In the genomic region with DNA sequence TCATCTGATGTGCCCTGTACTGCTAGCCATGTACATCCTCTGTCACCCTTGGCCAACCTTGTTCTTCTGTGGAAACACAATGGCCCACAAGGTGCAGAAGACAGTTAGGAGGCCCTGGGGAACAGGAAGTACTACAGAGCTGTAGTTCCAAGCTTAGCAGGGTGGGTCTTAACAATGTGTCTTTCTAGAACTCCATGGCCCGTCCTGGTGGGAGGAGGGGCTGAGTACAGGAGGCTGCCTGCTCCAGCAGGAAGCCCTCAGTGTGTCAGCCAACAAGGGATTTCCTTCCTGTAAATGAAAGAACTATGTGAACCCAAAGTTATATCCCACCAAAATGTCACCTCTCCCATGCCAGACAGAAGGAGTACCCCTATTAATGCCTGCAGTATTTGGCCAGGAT, we compare ENCODE assay signal across 9 mouse cellular contexts.
A peak's percentile ranks its signal among the peaks of the same experiment; 100 is the strongest.
DNase-seq lines count a peak whose midpoint lies in the region; ATAC-seq lines count a peak whose summit lies in the region.
"Had no signal": no experiment of that assay in that cellular context is flagged by ENCODE, and none has a peak within 500 bp of the region (broad histone marks: within the 10 kb centered on the region; RNA-seq: fewer than 3 reads in every experiment).

No protein-coding gene starts in this region.

- no peak overlapping the region for H3K4me2 ChIP-seq in heart, embryonic 11.5 days
- H3K4me2 ChIP-seq: heart, embryonic 13.5 days had no signal

- WGBS in heart, embryonic 10.5 days, result 30% methylated on average over 1 of the region's 1 CpGs
- WGBS in heart, embryonic 11.5 days (ENCODE audit: insufficient replicate concordance), result 44% methylated on average over 1 of the region's 1 CpGs
- WGBS in forebrain, embryonic 10.5 days, result 58% methylated on average over 1 of the region's 1 CpGs

- H3K27me3 ChIP-seq in heart, embryonic 10.5 days (ENCODE audit: insufficient read depth, poor library complexity, severe bottlenecking), result no peaks in the 10 kb centered on the region
- no peaks in the 10 kb centered on the region for H3K27me3 ChIP-seq in heart, embryonic 11.5 days (ENCODE audit: control insufficient read depth, insufficient read depth, low read length)
- no peaks in the 10 kb centered on the region for H3K27me3 ChIP-seq in forebrain, embryonic 10.5 days (ENCODE audit: poor library complexity, severe bottlenecking)
- H3K27me3 ChIP-seq: heart, embryonic 13.5 days had no signal

- no peak for ATAC-seq in heart, embryonic 11.5 days (replicated peaks; ENCODE audit: insufficient number of reproducible peaks, low FRiP score, low TSS enrichment)
- peak; percentile 42; the same call in 1 of the 2 replicates for ATAC-seq in granulocyte monocyte progenitor cell, adult 5-6 weeks (replicated peaks; ENCODE audit: poor library complexity, severe bottlenecking)

- H3K9me3 ChIP-seq in heart, embryonic 10.5 days, result no peaks in the 10 kb centered on the region
- no peaks in the 10 kb centered on the region for H3K9me3 ChIP-seq in heart, embryonic 11.5 days (replicated peaks; ENCODE audit: control insufficient read depth, low read length)
- no peaks in the 10 kb centered on the region for H3K9me3 ChIP-seq in forebrain, embryonic 10.5 days
- H3K9me3 ChIP-seq: heart, embryonic 13.5 days had no signal

- peaks cover 39% of the 10 kb centered on the region for H3K4me1 ChIP-seq in heart, embryonic 10.5 days
- peaks cover 11% of the 10 kb centered on the region for H3K4me1 ChIP-seq in heart, embryonic 11.5 days (ENCODE audit: control insufficient read depth, insufficient read depth, low read length)
- peaks cover 41% of the 10 kb centered on the region for H3K4me1 ChIP-seq in forebrain, embryonic 10.5 days

- H3K27ac ChIP-seq in heart, embryonic 10.5 days, result 0 out of 2 replicates have a peak overlapping the region, but pooled peaks have one; percentile 10
- no peak overlapping the region for H3K27ac ChIP-seq in heart, embryonic 11.5 days (ENCODE audit: low read depth, low read length)
- no peak overlapping the region for H3K27ac ChIP-seq in forebrain, embryonic 10.5 days
- H3K27ac ChIP-seq: heart, embryonic 13.5 days; left cerebral cortex, adult 2 months had no signal

- no peak overlapping the region for H3K9ac ChIP-seq in heart, embryonic 11.5 days (ENCODE audit: low read depth, low read length)
- H3K9ac ChIP-seq: heart, embryonic 13.5 days had no signal

- H3K36me3 ChIP-seq in heart, embryonic 10.5 days, result no peaks in the 10 kb centered on the region
- no peaks in the 10 kb centered on the region for H3K36me3 ChIP-seq in heart, embryonic 11.5 days (ENCODE audit: control insufficient read depth, insufficient read depth, low read length)
- no peaks in the 10 kb centered on the region for H3K36me3 ChIP-seq in forebrain, embryonic 10.5 days (replicated peaks)
- H3K36me3 ChIP-seq: heart, embryonic 13.5 days had no signal

- no peak overlapping the region for H3K4me3 ChIP-seq in heart, embryonic 10.5 days
- H3K4me3 ChIP-seq in heart, embryonic 11.5 days (ENCODE audit: low read depth, low read length), result no peak overlapping the region
- H3K4me3 ChIP-seq in forebrain, embryonic 10.5 days, result no peak overlapping the region
- H3K4me3 ChIP-seq: heart, embryonic 13.5 days; left cerebral cortex, adult 2 months had no signal

- no peak for DNase-seq in heart, embryonic 10.5 days (ENCODE audit: low spot score)
- DNase-seq in kidney, postnatal 10 days, result peak; percentile 48
- peak; percentile 66 for DNase-seq in lung, postnatal 36 days
- DNase-seq in layer of hippocampus, adult 18-20 months (ENCODE audit: low spot score in 2 of 2), result no peak
- DNase-seq in forebrain, embryonic 10.5 days (ENCODE audit: extremely low spot score, low spot score), result no peak

Comparison
In these comparisons a context has a peak if more than half of its experiments do, and no peak if none do; other contexts are left out.
1. DNase-seq: peak in kidney, postnatal 10 days (single experiment) and lung, postnatal 36 days (single experiment); none in heart, embryonic 10.5 days (single experiment), layer of hippocampus, adult 18-20 months (0 of 2) and forebrain, embryonic 10.5 days (single experiment).